Mouse (Mus musculus): Measurements from ENCODE around the gene Birc3. TPM values are rescaled to one million over a fixed set of nuclear protein-coding genes. Genes with fewer than 3 reads are reported as not detected.

Birc3 gene
- polyA plus RNA-seq, 1 experiment: 3.5 TPM

DNA sequence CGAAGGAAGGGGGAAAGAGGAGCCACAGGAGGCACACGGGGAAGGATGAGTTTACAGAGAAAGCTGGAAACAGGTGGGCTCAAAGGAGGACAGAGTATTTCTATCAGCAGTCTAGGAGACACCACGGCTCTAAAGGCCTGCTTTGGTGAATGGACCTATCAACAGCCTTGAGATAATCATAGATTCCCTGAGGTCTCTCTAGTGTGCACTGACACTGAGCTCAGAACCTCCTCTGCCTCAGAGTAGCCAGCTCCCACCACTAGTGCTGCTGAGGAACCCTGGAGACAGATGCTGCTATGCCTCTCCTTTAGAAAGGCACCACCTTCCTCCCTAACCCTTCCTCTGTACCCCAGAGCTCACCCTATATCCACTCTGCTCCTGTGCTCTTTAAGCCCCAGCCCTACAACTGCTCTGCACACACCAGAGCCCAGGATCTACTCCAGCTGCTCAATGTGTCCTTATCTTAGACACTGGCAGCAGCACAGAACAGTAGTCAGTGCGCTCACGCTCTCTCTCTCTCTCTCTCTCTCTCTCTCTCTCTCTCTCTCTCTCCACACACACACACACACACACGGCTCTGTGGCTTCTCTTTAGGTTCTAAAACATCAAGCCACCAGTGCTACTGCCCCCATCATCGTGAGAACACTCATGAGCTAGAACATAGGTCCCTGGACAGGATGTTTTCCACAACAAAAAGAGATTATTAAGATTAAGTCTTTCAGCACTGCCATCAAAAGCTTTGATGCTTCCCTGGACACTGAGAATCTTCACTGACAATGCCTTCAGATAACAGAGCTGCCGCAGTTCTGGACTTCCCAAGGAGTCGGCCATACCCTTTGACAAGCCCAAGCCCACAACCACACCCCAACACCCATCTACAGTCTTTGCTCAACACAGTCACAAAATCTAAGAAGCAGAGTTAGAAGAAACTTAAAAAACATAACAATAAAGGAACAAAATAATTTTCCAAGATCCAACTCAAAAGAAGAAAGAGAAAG lies 43.2 kb downstream of the Birc3 start:
- no peak for DNase-seq (ENCODE audit: extremely low spot score in 1 of 2, low spot score in 1 of 2)

DNA sequence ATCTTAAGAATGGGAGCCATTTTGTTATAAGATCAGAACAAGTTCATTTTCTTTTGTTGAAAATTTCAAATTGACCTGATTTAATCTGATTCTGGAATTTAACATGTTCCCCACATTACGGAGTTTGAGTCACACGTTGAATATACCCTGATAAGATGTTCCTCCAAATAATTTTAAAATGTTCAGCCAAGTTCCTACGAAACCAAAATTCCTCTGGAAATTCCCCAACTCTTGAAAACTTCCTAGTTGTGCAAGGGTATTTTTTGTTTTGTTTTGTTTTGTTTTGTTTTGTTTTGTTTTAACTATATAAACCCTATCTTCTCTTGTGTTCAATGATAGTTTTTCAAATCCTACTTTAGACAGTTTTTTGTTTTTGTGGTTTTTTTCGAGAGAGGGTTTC lies 44.3 kb downstream of the Birc3 start:
- DNase-seq (ENCODE audit: extremely low spot score in 1 of 2, low spot score in 1 of 2): no peak

DNA sequence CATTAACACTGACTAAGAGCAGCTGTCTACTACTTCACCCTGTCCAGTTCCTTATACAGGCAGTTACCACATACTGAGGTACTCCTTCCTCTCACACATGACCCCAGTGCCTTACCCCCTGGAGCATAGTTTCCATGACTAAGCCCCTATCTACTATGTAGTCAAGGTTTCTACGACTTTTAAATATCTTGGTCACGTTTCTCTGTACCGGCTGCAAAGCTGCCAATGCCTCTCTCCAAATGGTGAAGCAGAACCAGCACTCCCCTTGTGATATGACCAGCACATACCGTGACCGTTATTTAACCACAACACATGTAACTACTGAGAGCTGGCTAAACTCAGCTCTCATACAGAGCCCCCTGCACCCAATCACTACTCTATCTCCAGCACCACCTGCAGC lies 48.1 kb downstream of the Birc3 start:
- no peak for DNase-seq (ENCODE audit: extremely low spot score in 1 of 2, low spot score in 1 of 2)

DNA sequence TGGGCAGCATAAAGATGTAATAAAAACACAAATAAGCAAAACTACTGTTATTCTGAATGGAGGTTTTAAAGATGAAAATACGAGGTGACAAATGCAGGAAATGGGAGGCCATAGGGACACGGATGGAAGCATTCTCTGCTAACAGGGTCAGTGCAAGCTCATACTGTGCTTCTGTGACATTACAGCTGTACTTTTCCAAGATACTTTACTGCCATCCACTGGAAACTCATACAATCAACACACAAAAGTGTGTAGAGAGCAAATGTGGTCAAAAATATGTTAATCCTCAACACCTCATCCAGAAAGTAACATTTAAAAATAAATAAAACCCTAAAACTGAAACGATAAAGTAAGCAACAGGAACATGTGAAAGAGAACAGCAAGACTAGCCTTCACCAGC lies 50.2 kb downstream of the Birc3 start:
- no peak for DNase-seq (ENCODE audit: extremely low spot score in 1 of 2, low spot score in 1 of 2)

DNA sequence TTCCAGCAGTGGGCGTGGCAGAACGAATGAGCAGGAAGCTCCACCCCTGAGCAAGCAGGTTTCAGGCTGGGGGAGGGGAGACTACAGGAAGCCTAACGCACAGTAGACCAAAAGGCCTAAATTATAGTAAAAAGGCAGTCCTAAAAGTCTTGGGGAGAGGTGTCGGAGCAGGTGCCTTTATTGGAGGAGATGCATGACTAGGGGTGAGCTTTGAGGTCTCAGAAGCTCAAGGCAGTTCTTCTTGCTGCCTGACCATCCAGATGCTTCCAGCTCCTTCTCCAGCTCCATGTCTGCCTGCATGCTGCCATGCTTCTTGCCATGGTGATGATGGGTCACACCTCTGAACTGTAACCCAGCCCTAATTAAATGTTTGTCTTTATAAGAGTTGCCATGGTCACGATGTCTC lies 67.9 kb downstream of the Birc3 start:
- no peak for DNase-seq (ENCODE audit: extremely low spot score in 1 of 2, low spot score in 1 of 2)

Other genes with a start within 250 kb of the Birc3 start
- gene Mmp20, start 245.0 kb downstream of the Birc3 start, polyA plus RNA-seq (2012; rRNA removed): not detected in 2 replicates
- not detected in 2 replicates for gene Mmp7, start 181.1 kb downstream of the Birc3 start, polyA plus RNA-seq (2012; rRNA removed)
- 15.5 and 16.6 TPM in 2 replicates for gene Tmem123, start 109.1 kb downstream of the Birc3 start, polyA plus RNA-seq (2012; rRNA removed)
- 29.0 and 30.6 TPM in 2 replicates for gene Birc2, start 36.1 kb downstream of the Birc3 start, polyA plus RNA-seq (2012; rRNA removed)
- gene Yap1, start 131.4 kb upstream of the Birc3 start, polyA plus RNA-seq (2012; rRNA removed): 15.4 and 18.8 TPM in 2 replicates
- 7.5 and 8.0 TPM in 2 replicates for gene Cfap300, start 169.6 kb upstream of the Birc3 start, polyA plus RNA-seq (2012; rRNA removed)